Mouse (Mus musculus) brown adipose tissue, adult 24 weeks (tissue): Measurements from ENCODE around the gene Csf3r. TPM values are rescaled to one million over a fixed set of nuclear protein-coding genes. Genes with fewer than 3 reads are reported as not detected.

Experiments used
- H3K27ac ChIP-seq: fragments of 200-500 bp; replicated peaks from 2 replicates; pipeline ENCODE4 v1.5.1; 2012; ENCODE audit warnings: low read depth, mild to moderate bottlenecking, low read length
- H3K4me1 ChIP-seq: fragments of 200-500 bp; 2 replicates; pipeline ENCODE4 v1.6.1; 2012; ENCODE audit warnings: low read length, mixed read lengths; ENCODE audit not compliant: control insufficient read depth, insufficient read depth, insufficient read length
- H3K4me3 ChIP-seq: fragments of 200-500 bp; 2 replicates; pipeline ENCODE4 v1.5.1; 2012; ENCODE audit warnings: low read depth, mild to moderate bottlenecking, low read length, moderate library complexity; ENCODE audit not compliant: insufficient read depth
- polyA plus RNA-seq: library from polyadenylated mRNA; stranded (reverse); fragments of >200 nt; gene quantifications from 2 replicates; pipeline ENCODE4 v1.2.4, GENCODE M21; 2012; ENCODE audit not compliant: missing spikeins, insufficient read depth, insufficient read length

Gene Csf3r
- polyA plus RNA-seq, 1 experiment = 1.5 TPM

DNA sequence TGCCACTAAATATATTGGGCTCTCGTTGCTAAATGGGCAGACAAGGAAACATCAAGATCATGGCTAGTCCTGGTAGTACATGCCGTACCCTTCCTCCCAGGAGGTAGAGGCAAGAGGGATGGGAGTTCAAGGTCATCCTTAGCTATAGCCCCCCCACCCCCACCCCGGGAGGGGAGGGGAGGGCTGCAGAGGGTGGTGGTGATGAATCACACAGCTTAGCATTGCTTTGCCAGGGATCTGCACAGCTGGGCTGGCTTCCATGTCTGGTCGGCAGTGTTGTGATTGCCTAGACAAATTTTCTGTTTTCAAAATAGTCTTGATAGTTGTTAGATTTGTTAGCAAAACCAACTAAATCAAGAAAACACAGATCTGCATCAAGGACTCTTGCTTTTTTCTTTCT lies 54.9 kb downstream of the Csf3r start:
- peaks cover 8% of the 10 kb centered on the region; the same call in 1 of the 2 replicates for H3K4me1 ChIP-seq
- no peak overlapping the region for H3K4me3 ChIP-seq
- no peak overlapping the region for H3K27ac ChIP-seq

DNA sequence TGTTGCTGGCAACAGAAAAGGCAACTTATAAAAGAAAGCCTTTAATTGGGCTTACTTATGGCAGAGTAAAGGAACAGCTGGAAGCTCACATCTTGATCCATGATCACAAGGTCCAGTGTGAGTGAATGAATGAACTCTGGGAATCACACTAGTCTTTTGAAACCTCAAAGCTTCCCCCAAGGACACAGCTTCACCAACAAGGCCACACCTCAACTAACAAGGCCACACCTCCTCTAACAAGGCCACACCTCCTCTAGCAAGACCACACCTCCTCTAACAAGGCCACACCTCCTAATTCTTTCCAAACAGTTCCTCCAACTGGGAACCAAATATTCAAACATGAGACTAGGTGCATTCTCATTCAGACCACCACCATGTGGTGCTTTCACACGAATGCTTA lies 57.3 kb downstream of the Csf3r start:
- Histone ChIP-seq H3K4me1 (peaks cover 8% of the 10 kb centered on the region; the same call in 1 of the 2 replicates), H3K27ac (no peak overlapping the region), H3K4me3 (no peak overlapping the region)

DNA sequence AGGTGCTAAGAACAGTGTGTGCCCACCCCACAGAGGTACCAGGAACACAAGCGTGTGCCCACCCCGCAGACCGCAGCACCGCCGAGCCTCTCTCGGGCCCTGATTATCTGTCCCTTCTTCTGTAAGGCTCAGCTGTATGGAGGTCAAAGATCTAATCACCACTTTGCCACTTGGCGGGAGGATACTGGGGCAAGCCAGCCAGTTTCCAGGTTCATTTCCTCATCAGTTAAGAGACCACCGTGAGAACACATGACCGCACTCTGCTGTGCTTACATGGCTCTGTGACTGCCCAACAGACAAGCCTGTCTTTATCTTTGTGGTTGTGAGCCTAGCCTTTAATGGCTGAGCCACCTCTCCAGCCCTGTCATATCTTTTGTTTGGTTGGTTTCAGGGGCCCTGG lies 58.7 kb downstream of the Csf3r start:
- Histone ChIP-seq H3K4me3 (no peak overlapping the region), H3K27ac (no peak overlapping the region), H3K4me1 (peaks cover 8% of the 10 kb centered on the region; the same call in 1 of the 2 replicates)

DNA sequence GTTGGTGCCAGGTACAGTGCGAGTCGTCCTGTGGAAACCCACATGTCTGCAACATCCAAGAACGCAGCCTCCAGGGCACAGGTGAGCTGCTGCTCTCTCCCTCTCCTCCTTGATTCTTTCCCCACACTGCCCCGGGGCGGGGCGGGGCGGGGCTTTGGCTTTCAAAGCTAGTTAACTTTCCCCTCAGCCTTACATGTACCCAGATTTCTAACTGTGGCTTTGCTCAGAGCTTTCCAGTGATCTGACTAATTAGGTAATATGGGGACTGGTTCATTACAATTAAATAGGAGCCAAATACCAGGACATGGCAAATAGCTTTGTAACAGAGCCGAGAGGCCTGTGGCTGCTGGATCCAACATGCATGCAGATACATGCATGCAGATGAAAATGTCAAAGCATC lies 60.0 kb downstream of the Csf3r start:
- Histone ChIP-seq H3K4me1 (peaks cover 6% of the 10 kb centered on the region; the same call in 1 of the 2 replicates), H3K4me3 (no peak overlapping the region), H3K27ac (no peak overlapping the region)

DNA sequence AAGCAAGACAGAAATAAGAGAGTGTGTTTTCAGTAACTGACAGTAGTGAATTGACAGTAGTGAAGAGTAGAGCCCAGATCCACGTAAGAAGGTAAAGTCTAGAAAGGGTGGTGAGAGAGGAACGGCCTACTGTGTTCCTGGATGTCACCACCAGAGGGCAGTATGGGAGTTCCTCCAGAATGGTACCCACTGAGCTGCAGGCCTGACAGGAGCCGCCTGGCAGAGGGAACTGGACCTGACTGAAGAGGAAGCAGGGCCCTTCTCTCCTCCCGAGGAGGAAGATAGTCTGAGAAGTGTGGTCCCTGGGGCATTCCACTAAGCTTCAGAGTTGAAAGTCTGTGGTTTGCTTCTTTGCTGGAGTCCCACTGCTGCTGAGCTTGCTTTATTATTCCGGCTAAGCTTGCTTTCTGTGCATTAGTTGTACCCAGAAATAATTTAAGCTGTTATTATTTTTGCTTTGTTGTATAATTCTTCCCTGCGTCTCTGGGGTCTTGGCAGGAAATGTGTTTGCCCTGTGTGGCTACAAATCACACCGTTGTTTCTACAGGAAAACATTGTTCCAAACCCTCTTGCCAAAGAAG lies 61.7 kb downstream of the Csf3r start:
- Histone ChIP-seq H3K27ac (no peak overlapping the region; the same call in 1 of the 2 replicates), H3K4me1 (0 out of 2 replicates have a peak, but pooled peaks cover 2% of the 10 kb centered on the region), H3K4me3 (no peak overlapping the region)

DNA sequence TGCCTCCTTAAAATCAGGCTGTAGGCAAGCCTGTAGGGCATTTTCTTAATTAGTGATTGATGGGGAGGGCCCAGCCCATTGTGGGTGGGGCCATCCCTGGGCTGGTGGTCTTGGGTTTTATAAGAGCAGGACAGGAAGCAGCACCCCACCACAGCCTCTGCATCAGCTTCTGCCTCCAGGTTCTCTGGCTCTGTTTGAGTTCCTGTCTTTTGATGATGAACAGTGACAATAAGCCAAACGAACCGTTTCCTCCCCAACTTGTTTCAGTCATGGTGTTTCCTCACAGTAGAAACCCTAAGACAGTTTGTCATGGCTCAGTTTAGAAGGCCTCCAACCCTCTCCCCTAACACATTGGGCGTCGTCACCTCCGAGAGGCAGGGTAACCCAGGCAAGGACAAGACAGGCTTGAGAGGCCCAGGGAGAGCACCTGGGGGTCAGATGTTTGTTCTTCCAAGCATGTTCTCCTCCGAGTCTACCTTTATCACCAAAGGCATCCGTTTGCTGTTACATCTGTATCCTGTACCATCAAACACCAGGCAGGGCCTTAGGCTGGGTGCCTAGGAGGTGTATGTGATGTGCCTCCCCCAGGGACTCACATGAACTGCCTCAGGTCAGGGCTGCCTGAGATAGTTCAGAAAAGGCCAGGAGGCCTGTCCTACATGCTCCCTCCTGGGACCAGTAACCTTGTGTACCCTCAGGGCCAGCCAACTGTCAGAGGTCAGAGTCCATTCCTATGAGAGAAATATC lies 65.9 kb downstream of the Csf3r start:
- no peak overlapping the region for H3K4me3 ChIP-seq
- H3K27ac ChIP-seq = no peak overlapping the region
- H3K4me1 ChIP-seq = no peaks in the 10 kb centered on the region

DNA sequence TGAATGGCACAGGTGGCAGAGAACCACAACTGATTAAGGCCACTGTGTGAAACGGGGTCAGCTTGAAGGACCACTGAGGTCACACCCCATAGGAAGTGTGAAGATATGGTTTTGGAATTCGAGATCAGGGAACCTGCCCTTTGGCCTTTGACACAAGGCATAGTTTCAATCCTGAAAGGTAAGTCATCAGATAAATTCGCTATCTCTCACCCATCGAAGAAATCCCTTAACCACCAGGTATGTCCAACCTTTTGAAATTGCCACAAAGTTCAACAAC lies 66.4 kb downstream of the Csf3r start:
- Histone ChIP-seq H3K4me3 (no peak overlapping the region), H3K4me1 (no peaks in the 10 kb centered on the region), H3K27ac (no peak overlapping the region)

DNA sequence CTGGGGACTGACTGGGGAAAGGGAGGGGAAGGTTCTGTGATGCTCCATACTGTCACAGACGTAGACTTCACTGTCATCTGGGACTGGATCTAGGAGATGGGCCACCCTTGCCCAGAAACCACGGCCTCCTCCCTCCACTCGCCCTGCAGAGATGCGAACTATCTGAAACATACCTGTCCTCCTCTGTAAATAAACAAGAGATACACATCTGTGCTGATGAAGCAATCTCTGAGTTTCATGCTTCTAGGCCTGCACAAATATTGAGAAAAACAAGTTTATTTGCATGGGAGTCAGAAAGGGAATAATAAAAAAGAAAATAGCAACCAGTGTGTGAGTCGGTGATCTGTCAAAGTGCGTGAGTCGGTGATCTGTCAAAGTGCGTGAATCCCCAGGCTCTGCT lies 67.5 kb downstream of the Csf3r start:
- Histone ChIP-seq H3K4me3 (no peak overlapping the region), H3K4me1 (no peaks in the 10 kb centered on the region), H3K27ac (no peak overlapping the region)

Other genes with a start within 250 kb of the Csf3r start
- 275 and 283 TPM in 2 replicates for gene Mrps15, start 22.4 kb downstream of the Csf3r start, polyA plus RNA-seq
- 16.3 and 26.3 TPM in 2 replicates for gene Oscp1, start 34.0 kb downstream of the Csf3r start, polyA plus RNA-seq
- gene Lsm10, start 72.1 kb downstream of the Csf3r start, polyA plus RNA-seq = 19.2 and 24.1 TPM in 2 replicates
- 53.8 and 65.5 TPM in 2 replicates for gene Stk40, start 79.4 kb downstream of the Csf3r start, polyA plus RNA-seq
- gene Eva1b, start 123.2 kb downstream of the Csf3r start, polyA plus RNA-seq = 8.6 and 13.5 TPM in 2 replicates
- 2.1 and 3.5 TPM in 2 replicates for gene Sh3d21, start 138.9 kb downstream of the Csf3r start, polyA plus RNA-seq
- 65.6 and 120 TPM in 2 replicates for gene Thrap3, start 178.2 kb downstream of the Csf3r start, polyA plus RNA-seq
- gene Map7d1, start 231.8 kb downstream of the Csf3r start, polyA plus RNA-seq = 27.0 and 28.4 TPM in 2 replicates
- 73.3 and 97.6 TPM in 2 replicates for gene Trappc3, start 237.8 kb downstream of the Csf3r start, polyA plus RNA-seq